Mouse (Mus musculus) MEL (cell line): ENCODE measurements around the gene Aatf.

ENCODE experiments used
- CTCF ChIP-seq, 3 experiments: IDR thresholded peaks in 2 of 3; conservative IDR thresholded peaks in 1 of 3; 2 replicates each; pipeline ENCODE4 v1.5.1; 2011 to 2012; ENCODE audit warnings: low read length in 3 of 3, low read depth in 2 of 3, mild to moderate bottlenecking in 2 of 3, improper control_type of control experiment in 1 of 3, inconsistent platforms in 1 of 3, mixed read lengths in 1 of 3, moderate library complexity in 1 of 3; ENCODE audit not compliant: control insufficient read depth in 1 of 3, insufficient read depth in 1 of 3, poor library complexity in 1 of 3, severe bottlenecking in 1 of 3
- JUND ChIP-seq: IDR thresholded peaks from 2 replicates; pipeline ENCODE4 v1.6.1; 2011; ENCODE audit warnings: low read depth, mild to moderate bottlenecking, improper control_type of control experiment, low read length
- KAT2A ChIP-seq: conservative IDR thresholded peaks from 2 replicates; pipeline ENCODE4 v1.6.1; 2012; ENCODE audit warnings: low read depth, low read length, improper control_type of control experiment, inconsistent platforms
- MAZ ChIP-seq: IDR thresholded peaks from 2 replicates; pipeline ENCODE4 v1.6.1; 2012; ENCODE audit warnings: low read depth, mild to moderate bottlenecking, inconsistent platforms, low read length, improper control_type of control experiment
- POLR2A ChIP-seq, 2 experiments: IDR thresholded peaks; 2 replicates each; pipeline ENCODE4 v1.6.1; 2011 to 2012; ENCODE audit warnings: low read length in 2 of 2, mild to moderate bottlenecking in 2 of 2, control low read depth in 1 of 2, improper control_type of control experiment in 1 of 2, low read depth in 1 of 2, moderate library complexity in 1 of 2; ENCODE audit not compliant: control insufficient read depth in 1 of 2, insufficient read depth in 1 of 2, poor library complexity in 1 of 2
- POLR2AphosphoS2 ChIP-seq: IDR thresholded peaks from 2 replicates; pipeline ENCODE4 v1.6.1; 2011; ENCODE audit warnings: low read length, improper control_type of control experiment
- SIN3A ChIP-seq: IDR thresholded peaks from 2 replicates; pipeline ENCODE4 v1.6.1; 2012; ENCODE audit warnings: low read length, improper control_type of control experiment, inconsistent platforms
- SMC3 ChIP-seq: IDR thresholded peaks from 2 replicates; pipeline ENCODE4 v1.6.1; 2011; ENCODE audit warnings: low read depth, low read length, improper control_type of control experiment
- UBTF ChIP-seq: IDR thresholded peaks from 2 replicates; pipeline ENCODE4 v1.6.1; 2012; ENCODE audit warnings: low read depth, mild to moderate bottlenecking, inconsistent platforms, low read length, improper control_type of control experiment, moderate library complexity, borderline replicate concordance; ENCODE audit not compliant: insufficient read depth
- ZC3H11A ChIP-seq: IDR thresholded peaks from 2 replicates; pipeline ENCODE4 v1.6.1; 2012; ENCODE audit warnings: low read depth, mild to moderate bottlenecking, inconsistent platforms, low read length, improper control_type of control experiment
- ZNF384 ChIP-seq: IDR thresholded peaks from 2 replicates; pipeline ENCODE4 v1.6.1; 2012; ENCODE audit warnings: low read depth, mild to moderate bottlenecking, inconsistent platforms, low read length, improper control_type of control experiment

DNA sequence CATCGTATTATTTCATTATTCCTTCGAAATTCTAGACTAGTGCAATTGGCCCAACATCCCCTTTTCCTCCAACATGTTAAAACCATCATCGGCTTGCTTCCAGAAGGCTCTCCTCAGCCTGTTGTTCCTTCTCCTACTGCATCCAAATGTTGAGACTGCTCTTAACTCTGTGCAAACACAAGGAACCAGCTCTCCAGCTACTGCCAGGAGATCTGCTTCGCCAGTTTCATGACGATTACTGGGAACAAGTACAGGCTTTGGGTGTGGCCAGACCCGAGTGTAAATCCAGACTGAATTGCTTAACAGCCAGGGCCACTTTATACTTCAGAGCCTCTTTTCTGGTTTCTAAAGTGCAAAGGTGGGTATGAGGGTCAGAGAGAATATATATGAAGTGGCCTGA, 124.0 kb downstream of the Aatf start:
- TF ChIP-seq KAT2A (no peak), POLR2AphosphoS2 (no peak), SMC3 (no peak), CTCF (IDR thresholded peaks at IDR 0.05 in 2 of 3, conservative IDR thresholded peaks at IDR 0.05 in 1 of 3; ENCODE audit: control insufficient read depth in 1 of 3, insufficient read depth in 1 of 3, low read depth in 2 of 3, low read length in 3 of 3, poor library complexity in 1 of 3, severe bottlenecking in 1 of 3) (no peak), ZNF384 (no peak), ZC3H11A (no peak), POLR2A (IDR thresholded peaks at IDR 0.05; ENCODE audit: control insufficient read depth in 1 of 2, insufficient read depth in 1 of 2, low read depth in 1 of 2, low read length in 2 of 2, poor library complexity in 1 of 2) (no peak), SIN3A (no peak), JUND (no peak), MAZ (no peak), UBTF (no peak)
